Comparison of ENCODE assay signal across 7 mouse cellular contexts in the genomic region with DNA sequence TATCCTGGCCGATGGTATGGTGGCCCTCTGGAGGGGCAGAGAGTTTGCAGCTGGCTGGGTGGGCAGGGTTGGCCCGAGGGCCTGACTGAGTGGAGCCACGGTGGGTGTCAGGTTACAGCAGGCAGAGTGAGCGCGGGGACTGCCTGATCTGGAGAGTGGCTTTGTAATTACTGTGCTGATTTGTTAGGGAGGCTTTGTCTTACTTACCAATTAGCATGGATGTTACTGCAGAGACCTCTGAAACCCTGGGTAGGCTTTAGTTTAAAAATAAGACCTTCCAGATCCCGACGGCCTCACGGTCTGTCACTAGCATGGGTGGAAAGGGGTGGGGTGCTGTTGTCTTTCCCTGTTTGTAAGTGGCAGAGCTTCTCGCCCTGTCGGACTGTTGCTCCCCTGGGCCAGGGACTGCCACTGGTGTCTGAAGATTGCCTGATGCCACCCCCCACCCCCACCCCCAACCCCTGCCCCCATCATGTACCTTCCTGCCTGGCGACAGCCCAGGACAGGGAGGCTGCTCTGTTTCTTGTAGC.
DNase-seq lines count a peak whose midpoint lies in the region; ATAC-seq and TF ChIP-seq lines count a peak whose summit lies in the region.

No protein-coding gene starts in this region.

- H3K27ac ChIP-seq in embryonic facial prominence, embryonic 13.5 days, result peak overlapping the region; percentile 82
- H3K27ac ChIP-seq in heart, postnatal 0 days (ENCODE audit: low read depth), result peak overlapping the region; percentile 77
- 0 out of 2 replicates have a peak overlapping the region, but pooled peaks have one; percentile 5 for H3K27ac ChIP-seq in limb, embryonic 14.5 days (replicated peaks; ENCODE audit: low read depth, low read length)
- H3K27ac ChIP-seq in neural tube, embryonic 12.5 days, result no peak overlapping the region

- ATAC-seq in embryonic facial prominence, embryonic 13.5 days (ENCODE audit: insufficient number of reproducible peaks, insufficient read depth, low FRiP score, low TSS enrichment, low read depth), result peak; percentile 73
- peak; percentile 92 for ATAC-seq in heart, postnatal 0 days (ENCODE audit: insufficient read depth, low read depth)
- peak; percentile 82 for ATAC-seq in limb, embryonic 14.5 days (ENCODE audit: low FRiP score, low read depth)
- peak; percentile 96 for ATAC-seq in neural tube, embryonic 12.5 days (ENCODE audit: low FRiP score, low read depth)

- H3K4me3 ChIP-seq in embryonic facial prominence, embryonic 13.5 days, result peak overlapping the region; percentile 7
- peak overlapping the region; percentile 23 for H3K4me3 ChIP-seq in heart, postnatal 0 days (ENCODE audit: low read depth, low read length)
- H3K4me3 ChIP-seq in limb, embryonic 14.5 days (replicated peaks; ENCODE audit: low read length), result peak overlapping the region; percentile 11
- H3K4me3 ChIP-seq in neural tube, embryonic 12.5 days, result no peak overlapping the region

- peaks cover 61% of the 10 kb centered on the region for H3K4me1 ChIP-seq in embryonic facial prominence, embryonic 13.5 days
- peaks cover 48% of the 10 kb centered on the region for H3K4me1 ChIP-seq in heart, postnatal 0 days (ENCODE audit: control insufficient read depth, insufficient read depth)
- peaks cover 33% of the 10 kb centered on the region for H3K4me1 ChIP-seq in limb, embryonic 14.5 days (ENCODE audit: control insufficient read depth, insufficient read depth, low read length)
- peaks cover 24% of the 10 kb centered on the region for H3K4me1 ChIP-seq in neural tube, embryonic 12.5 days

- peak; percentile 70 for DNase-seq in NIH3T3 (ENCODE audit: low read depth)
- DNase-seq in heart, postnatal 0 days (ENCODE audit: low spot score), result peak; percentile 86
- peak; percentile 67 for DNase-seq in limb, embryonic 14.5 days (ENCODE audit: low spot score)
- DNase-seq in adipocyte (ENCODE audit: low spot score), result no peak
- no peak for DNase-seq in left cerebral cortex, adult 18-20 months (ENCODE audit: low spot score in 2 of 2)

- no peak for TF ChIP-seq CTCF in heart, postnatal 0 days (IDR thresholded peaks at IDR 0.05; ENCODE audit: low read depth)

- no peak for TF ChIP-seq POLR2A in limb, embryonic 14.5 days (IDR thresholded peaks at IDR 0.05; ENCODE audit: borderline replicate concordance, extremely low read depth, insufficient read depth, insufficient read length)

- H3K9ac ChIP-seq in embryonic facial prominence, embryonic 13.5 days, result peak overlapping the region; percentile 52
- peak overlapping the region; percentile 22 for H3K9ac ChIP-seq in heart, postnatal 0 days (replicated peaks; ENCODE audit: low read depth, low read length)
- H3K9ac ChIP-seq in limb, embryonic 14.5 days (ENCODE audit: low read depth, low read length, severe bottlenecking), result peak overlapping the region; percentile 36; the same call in 1 of the 2 replicates
- H3K9ac ChIP-seq in neural tube, embryonic 12.5 days, result peak overlapping the region; percentile 33

- no peak for TF ChIP-seq EP300 in heart, postnatal 0 days (IDR thresholded peaks at IDR 0.05; ENCODE audit: low read depth)

- H3K36me3 ChIP-seq in embryonic facial prominence, embryonic 13.5 days, result no peaks in the 10 kb centered on the region
- no peaks in the 10 kb centered on the region for H3K36me3 ChIP-seq in heart, postnatal 0 days (replicated peaks; ENCODE audit: control insufficient read depth, insufficient read depth, low read length)
- H3K36me3 ChIP-seq in limb, embryonic 14.5 days (ENCODE audit: control insufficient read depth, insufficient read depth, low read length), result no peaks in the 10 kb centered on the region
- no peaks in the 10 kb centered on the region for H3K36me3 ChIP-seq in neural tube, embryonic 12.5 days

- no peaks in the 10 kb centered on the region for H3K9me3 ChIP-seq in embryonic facial prominence, embryonic 13.5 days
- H3K9me3 ChIP-seq in heart, postnatal 0 days (replicated peaks; ENCODE audit: control insufficient read depth, low read length), result no peaks in the 10 kb centered on the region
- no peaks in the 10 kb centered on the region for H3K9me3 ChIP-seq in limb, embryonic 14.5 days (ENCODE audit: control insufficient read depth, low read length)
- no peaks in the 10 kb centered on the region for H3K9me3 ChIP-seq in neural tube, embryonic 12.5 days

- no peaks in the 10 kb centered on the region for H3K27me3 ChIP-seq in embryonic facial prominence, embryonic 13.5 days
- H3K27me3 ChIP-seq in heart, postnatal 0 days (ENCODE audit: control insufficient read depth, insufficient read depth, low read length), result no peaks in the 10 kb centered on the region
- H3K27me3 ChIP-seq in limb, embryonic 14.5 days (ENCODE audit: control insufficient read depth, insufficient read depth, low read length), result no peaks in the 10 kb centered on the region
- no peaks in the 10 kb centered on the region for H3K27me3 ChIP-seq in neural tube, embryonic 12.5 days (replicated peaks)

- 3% methylated on average over 11 of the region's 11 CpGs for WGBS in embryonic facial prominence, embryonic 13.5 days
- 9% methylated on average over 11 of the region's 11 CpGs for WGBS in heart, postnatal 0 days
- 1% methylated on average over 11 of the region's 11 CpGs for WGBS in limb, embryonic 14.5 days
- 0% methylated on average over 11 of the region's 11 CpGs for WGBS in neural tube, embryonic 12.5 days

- H3K4me2 ChIP-seq in embryonic facial prominence, embryonic 13.5 days, result peak overlapping the region; percentile 47
- H3K4me2 ChIP-seq in heart, postnatal 0 days (ENCODE audit: low read depth, low read length), result peak overlapping the region; percentile 53
- H3K4me2 ChIP-seq in limb, embryonic 14.5 days (replicated peaks; ENCODE audit: low read depth, low read length, severe bottlenecking), result peak overlapping the region; percentile 44
- H3K4me2 ChIP-seq in neural tube, embryonic 12.5 days (replicated peaks), result peak overlapping the region; percentile 50

Comparison
In these comparisons a context has a peak if more than half of its experiments do, and no peak if none do; other contexts are left out.
1. DNase-seq: peak in NIH3T3 (single experiment), heart, postnatal 0 days (single experiment) and limb, embryonic 14.5 days (single experiment); none in adipocyte (single experiment) and left cerebral cortex, adult 18-20 months (0 of 2).
2. Peak in every context shown above with its lines, with median percentiles within 50 percentile points of each other: ATAC-seq, H3K4me2 ChIP-seq and H3K9ac ChIP-seq.